Mouse (Mus musculus) neural tube, embryonic 11.5 days (tissue): ENCODE measurements at regions not wholly inside any gene's neighbourhood (a gene's known extent, or its start where the extent isn't known, plus 50 kb on each side); places are given as distances from the start of the nearest gene placed in this dataset.

Source experiments
- ATAC-seq: fragments of 200-750 bp; cut with Nextera tagmentation; 2 replicates; pipeline ENCODE4 v1.8.0; 2017; ENCODE audit warnings: moderate number of reproducible peaks, mild to moderate bottlenecking, moderate TSS enrichment, moderate library complexity; ENCODE audit not compliant: insufficient read depth, low FRiP score, low TSS enrichment
- DNase-seq: peaks from one replicate; pipeline ENCODE4 v3.0.0-alpha.2; 2015; ENCODE audit warnings: low spot score
- H3K27ac ChIP-seq: fragments of 300-500 bp; sonication (generic); 2 replicates; pipeline ENCODE4 v1.5.1; 2014; ENCODE audit warnings: low read depth, mild to moderate bottlenecking, low read length
- H3K27me3 ChIP-seq: fragments of 300-500 bp; sonication (generic); 2 replicates; pipeline ENCODE4 v1.6.1; 2014; ENCODE audit warnings: mild to moderate bottlenecking, low read length, mixed read lengths; ENCODE audit not compliant: control insufficient read depth, insufficient read depth
- H3K36me3 ChIP-seq: fragments of 300-500 bp; sonication (generic); 2 replicates; pipeline ENCODE4 v1.6.1; 2014; ENCODE audit warnings: mild to moderate bottlenecking, low read length, moderate library complexity, mixed read lengths; ENCODE audit not compliant: control insufficient read depth, insufficient read depth
- H3K4me1 ChIP-seq: fragments of 300-500 bp; sonication (generic); 2 replicates; pipeline ENCODE4 v1.6.1; 2014; ENCODE audit warnings: low read length, mixed read lengths; ENCODE audit not compliant: control insufficient read depth, insufficient read depth
- H3K4me2 ChIP-seq: fragments of 300-500 bp; sonication (generic); 2 replicates; pipeline ENCODE4 v1.6.1; 2014; ENCODE audit warnings: low read depth, mild to moderate bottlenecking, moderate library complexity
- H3K4me3 ChIP-seq: fragments of 300-500 bp; sonication (generic); 2 replicates; pipeline ENCODE4 v1.5.1; 2014; ENCODE audit warnings: low read depth, low read length
- H3K9ac ChIP-seq: fragments of 300-500 bp; sonication (generic); 2 replicates; pipeline ENCODE4 v1.6.1; 2014; ENCODE audit warnings: mild to moderate bottlenecking, low read length
- H3K9me3 ChIP-seq: fragments of 300-500 bp; sonication (generic); 2 replicates; pipeline ENCODE4 v1.6.1; 2016; ENCODE audit warnings: low read length; ENCODE audit not compliant: control insufficient read depth
- whole genome bisulfite sequencing: fragments of 180-500 bp; shearing (Covaris S2); extraction: QIAGEN DNeasy Blood & Tissue Kit; methylation state at CpG from one replicate; pipeline ENCODE4 v1.1.7; 2014; 5-methylcytosine and 5-hydroxymethylcytosine counted together

- Histone ChIP-seq H3K4me3 (no peak overlapping the region), H3K4me2 (no peak overlapping the region), H3K4me1 (no peaks in the 10 kb centered on the region; the same call in 1 of the 2 replicates), H3K27me3 (no peaks in the 10 kb centered on the region), H3K36me3 (no peaks in the 10 kb centered on the region), H3K9me3 (no peaks in the 10 kb centered on the region), H3K9ac (no peak overlapping the region), H3K27ac (no peak overlapping the region)
- DNase-seq (no peak), ATAC-seq (no peak)
- 69% methylated on average over 17 of the region's 17 CpGs for WGBS
Measured at GRCm38 (mm10) chr12:71627421-71628339, 203.2 kb upstream of the Daam1 start.

- Histone ChIP-seq H3K4me3 (no peak overlapping the region), H3K27ac (no peak overlapping the region), H3K9ac (no peak overlapping the region), H3K4me2 (no peak overlapping the region), H3K9me3 (no peaks in the 10 kb centered on the region), H3K36me3 (no peaks in the 10 kb centered on the region), H3K27me3 (no peaks in the 10 kb centered on the region), H3K4me1 (no peaks in the 10 kb centered on the region; the same call in 1 of the 2 replicates)
- DNase-seq (no peak), ATAC-seq (no peak)
- WGBS, result 68% methylated on average over 5 of the region's 5 CpGs
Measured at GRCm38 (mm10) chr12:71628340-71628738, 202.5 kb upstream of the Daam1 start.

- H3K9me3 ChIP-seq, result no peaks in the 10 kb centered on the region
- H3K4me2 ChIP-seq, result no peak overlapping the region
- H3K4me1 ChIP-seq, result no peaks in the 10 kb centered on the region; the same call in 1 of the 2 replicates
- H3K9ac ChIP-seq, result no peak overlapping the region
- ATAC-seq (no peak), DNase-seq (no peak)
- no peak overlapping the region for H3K4me3 ChIP-seq
- 84% methylated on average over 10 of the region's 10 CpGs for WGBS
- H3K36me3 ChIP-seq, result no peaks in the 10 kb centered on the region
- no peak overlapping the region for H3K27ac ChIP-seq
- no peaks in the 10 kb centered on the region for H3K27me3 ChIP-seq
Measured at GRCm38 (mm10) chr12:71628796-71629195, 202.1 kb upstream of the Daam1 start.

- no peaks in the 10 kb centered on the region for H3K9me3 ChIP-seq
- no peak overlapping the region for H3K4me2 ChIP-seq
- H3K27me3 ChIP-seq, result no peaks in the 10 kb centered on the region
- WGBS, result 91% methylated on average over 1 of the region's 3 CpGs
- H3K9ac ChIP-seq, result no peak overlapping the region
- H3K4me3 ChIP-seq, result no peak overlapping the region
- no peak overlapping the region for H3K27ac ChIP-seq
- no peaks in the 10 kb centered on the region; the same call in 1 of the 2 replicates for H3K4me1 ChIP-seq
- ATAC-seq (no peak), DNase-seq (no peak)
- no peaks in the 10 kb centered on the region for H3K36me3 ChIP-seq
Measured at GRCm38 (mm10) chr12:71630386-71630785, 200.5 kb upstream of the Daam1 start.

- H3K27ac ChIP-seq, result no peak overlapping the region
- WGBS, result 90% methylated on average over 6 of the region's 6 CpGs
- ATAC-seq (no peak), DNase-seq (no peak)
- H3K36me3 ChIP-seq, result no peaks in the 10 kb centered on the region
- no peaks in the 10 kb centered on the region for H3K9me3 ChIP-seq
- H3K9ac ChIP-seq, result no peak overlapping the region
- no peaks in the 10 kb centered on the region for H3K27me3 ChIP-seq
- H3K4me2 ChIP-seq, result no peak overlapping the region
- no peak overlapping the region for H3K4me3 ChIP-seq
- no peaks in the 10 kb centered on the region for H3K4me1 ChIP-seq
Measured at GRCm38 (mm10) chr12:71636300-71636699, 194.6 kb upstream of the Daam1 start.

GRCm38 (mm10) chr12:71637248-71637647 is 193.6 kb upstream of the Daam1 start:
- Histone ChIP-seq H3K9me3 (no peaks in the 10 kb centered on the region), H3K9ac (no peak overlapping the region), H3K4me1 (peaks cover 2% of the 10 kb centered on the region; the same call in 1 of the 2 replicates), H3K4me2 (no peak overlapping the region), H3K36me3 (no peaks in the 10 kb centered on the region), H3K27me3 (no peaks in the 10 kb centered on the region), H3K27ac (no peak overlapping the region), H3K4me3 (no peak overlapping the region)
- no peak for ATAC-seq
- no peak for DNase-seq
- 91% methylated on average over 3 of the region's 3 CpGs for WGBS

GRCm38 (mm10) chr12:71638246-71638645 is 192.6 kb upstream of the Daam1 start:
- H3K36me3 ChIP-seq, result no peaks in the 10 kb centered on the region
- peaks cover 4% of the 10 kb centered on the region; the same call in 1 of the 2 replicates for H3K4me1 ChIP-seq
- no peaks in the 10 kb centered on the region for H3K27me3 ChIP-seq
- DNase-seq, result no peak
- no peak overlapping the region for H3K27ac ChIP-seq
- 78% methylated on average over 8 of the region's 8 CpGs for WGBS
- no peak overlapping the region for H3K9ac ChIP-seq
- H3K4me3 ChIP-seq, result no peak overlapping the region
- H3K4me2 ChIP-seq, result no peak overlapping the region
- ATAC-seq, result no peak
- H3K9me3 ChIP-seq, result no peaks in the 10 kb centered on the region

- 76% methylated on average over 10 of the region's 10 CpGs for WGBS
- no peak overlapping the region for H3K4me3 ChIP-seq
- H3K9ac ChIP-seq, result no peak overlapping the region
- no peaks in the 10 kb centered on the region for H3K27me3 ChIP-seq
- H3K9me3 ChIP-seq, result no peaks in the 10 kb centered on the region
- ATAC-seq (no peak), DNase-seq (no peak)
- no peak overlapping the region for H3K4me2 ChIP-seq
- peaks cover 4% of the 10 kb centered on the region; the same call in 1 of the 2 replicates for H3K4me1 ChIP-seq
- no peaks in the 10 kb centered on the region for H3K36me3 ChIP-seq
- no peak overlapping the region for H3K27ac ChIP-seq
Measured at GRCm38 (mm10) chr12:71640058-71640501, 190.8 kb upstream of the Daam1 start.

GRCm38 (mm10) chr12:71641486-71641885 is 189.4 kb upstream of the Daam1 start:
- Histone ChIP-seq H3K4me1 (peaks cover 4% of the 10 kb centered on the region; the same call in 1 of the 2 replicates), H3K9me3 (no peaks in the 10 kb centered on the region), H3K4me2 (no peak overlapping the region), H3K9ac (no peak overlapping the region), H3K36me3 (no peaks in the 10 kb centered on the region), H3K4me3 (no peak overlapping the region), H3K27ac (no peak overlapping the region), H3K27me3 (no peaks in the 10 kb centered on the region)
- DNase-seq, result no peak
- ATAC-seq, result no peak
- WGBS, result 94% methylated on average over 2 of the region's 2 CpGs
